ENCODE assay signal across 11 mouse cellular contexts in the genomic region with DNA sequence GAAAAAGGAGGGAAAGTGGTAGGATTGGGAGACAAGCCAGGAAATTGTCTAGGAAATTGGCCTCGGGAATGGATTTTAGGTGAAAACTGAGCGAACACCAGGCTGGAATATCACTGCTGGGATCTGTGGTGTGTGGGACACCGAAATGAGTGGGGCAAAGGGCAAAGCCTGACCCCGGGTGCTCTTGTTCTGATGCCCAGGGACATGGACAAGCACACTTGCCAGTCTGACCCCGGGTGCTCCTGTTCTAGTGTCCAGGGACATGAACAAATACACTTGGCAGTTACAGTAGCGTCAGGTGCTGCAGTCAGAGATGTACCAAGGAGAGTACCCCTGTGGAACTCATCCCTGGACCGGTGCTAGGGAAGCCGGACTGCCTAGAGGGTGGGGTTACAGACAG.
"Had no signal": no experiment of that assay in that cellular context is flagged by ENCODE, and none has a peak within 500 bp of the region (broad histone marks: within the 10 kb centered on the region; RNA-seq: fewer than 3 reads in every experiment).

No protein-coding gene starts in this region.

- H3K4me3 ChIP-seq: limb, embryonic 13.5 days; liver, embryonic 13.5 days; midbrain, embryonic 12.5 days; neural tube, embryonic 13.5 days had no signal

- ATAC-seq: midbrain, embryonic 16.5 days had no signal

- H3K27ac ChIP-seq: limb, embryonic 13.5 days; liver, embryonic 13.5 days; midbrain, embryonic 12.5 days; neural tube, embryonic 13.5 days had no signal

- H3K9me3 ChIP-seq: limb, embryonic 13.5 days; liver, embryonic 13.5 days; midbrain, embryonic 12.5 days; neural tube, embryonic 13.5 days had no signal

- H3K4me1 ChIP-seq: limb, embryonic 13.5 days; midbrain, embryonic 12.5 days; neural tube, embryonic 13.5 days had no signal

- H3K9ac ChIP-seq: limb, embryonic 13.5 days; liver, embryonic 13.5 days; midbrain, embryonic 12.5 days; neural tube, embryonic 13.5 days had no signal

- H3K36me3 ChIP-seq: limb, embryonic 13.5 days; liver, embryonic 13.5 days; midbrain, embryonic 12.5 days; neural tube, embryonic 13.5 days had no signal

- DNase-seq: left cerebral cortex, postnatal 4 days; liver, embryonic 13.5 days; lung, adult 18-20 months; retina, postnatal 1 day; right cerebral cortex, postnatal 4 days; spleen, adult 18-20 months; thymus, postnatal 36 days had no signal

- H3K4me2 ChIP-seq: limb, embryonic 13.5 days; liver, embryonic 13.5 days; midbrain, embryonic 12.5 days; neural tube, embryonic 13.5 days had no signal

- H3K27me3 ChIP-seq: limb, embryonic 13.5 days; liver, embryonic 13.5 days; midbrain, embryonic 12.5 days; neural tube, embryonic 13.5 days had no signal
